Mouse (Mus musculus) limb, embryonic 14.5 days (tissue): ENCODE measurements at regions not wholly inside any gene's neighbourhood (a gene's known extent, or its start where the extent isn't known, plus 50 kb on each side); places are given as distances from the start of the nearest gene placed in this dataset.

ENCODE experiments used
- ATAC-seq: fragments of 200-750 bp; cut with Nextera tagmentation; 2 replicates; pipeline ENCODE4 v1.8.0; 2017; ENCODE audit warnings: low read depth, moderate number of reproducible peaks, moderate TSS enrichment; ENCODE audit not compliant: low FRiP score
- DNase-seq: peaks from one replicate; pipeline ENCODE4 v3.0.0-alpha.2; 2015; ENCODE audit warnings: low spot score
- H3K27ac ChIP-seq: fragments of 300-500 bp; sonication (generic); replicated peaks from 2 replicates; pipeline ENCODE4 v1.5.1; 2014; ENCODE audit warnings: low read depth, mild to moderate bottlenecking, low read length, moderate library complexity, mixed read lengths
- H3K27me3 ChIP-seq: fragments of 300-500 bp; sonication (generic); 2 replicates; pipeline ENCODE4 v1.6.1; 2014; ENCODE audit warnings: low read length, mixed read lengths; ENCODE audit not compliant: control insufficient read depth, insufficient read depth
- H3K36me3 ChIP-seq: fragments of 300-500 bp; sonication (generic); 2 replicates; pipeline ENCODE4 v1.6.1; 2014; ENCODE audit warnings: mild to moderate bottlenecking, low read length, moderate library complexity, mixed read lengths; ENCODE audit not compliant: control insufficient read depth, insufficient read depth
- H3K4me1 ChIP-seq: fragments of 300-500 bp; sonication (generic); 2 replicates; pipeline ENCODE4 v1.6.1; 2014; ENCODE audit warnings: antibody characterized with exemption, low read length, mixed read lengths; ENCODE audit not compliant: control insufficient read depth, insufficient read depth
- H3K4me2 ChIP-seq: fragments of 300-500 bp; sonication (generic); replicated peaks from 2 replicates; pipeline ENCODE4 v1.6.1; 2014; ENCODE audit warnings: low read depth, mild to moderate bottlenecking, low read length, moderate library complexity; ENCODE audit not compliant: severe bottlenecking
- H3K4me3 ChIP-seq: fragments of 300-500 bp; sonication (generic); replicated peaks from 2 replicates; pipeline ENCODE4 v1.5.1; 2014; ENCODE audit warnings: low read length
- H3K9ac ChIP-seq: fragments of 300-500 bp; sonication (generic); 2 replicates; pipeline ENCODE4 v1.6.1; 2014; ENCODE audit warnings: mild to moderate bottlenecking, low read depth, low read length, moderate library complexity; ENCODE audit not compliant: severe bottlenecking
- H3K9me3 ChIP-seq: fragments of 300-500 bp; sonication (generic); 2 replicates; pipeline ENCODE4 v1.6.1; 2016; ENCODE audit warnings: low read length; ENCODE audit not compliant: control insufficient read depth
- POLR2A ChIP-seq: fragments of 200-500 bp; IDR thresholded peaks from 2 replicates; pipeline ENCODE4 v1.8.0; 2012; ENCODE audit warnings: inconsistent platforms, mild to moderate bottlenecking, moderate library complexity, borderline replicate concordance; ENCODE audit not compliant: insufficient read depth, insufficient read length; ENCODE audit errors: extremely low read depth
- WGBS: fragments of 180-500 bp; shearing (Covaris S2); extraction: QIAGEN DNeasy Blood & Tissue Kit; methylation state at CpG from one replicate; pipeline ENCODE4 v1.1.7; 2014; 5-methylcytosine and 5-hydroxymethylcytosine counted together

DNA sequence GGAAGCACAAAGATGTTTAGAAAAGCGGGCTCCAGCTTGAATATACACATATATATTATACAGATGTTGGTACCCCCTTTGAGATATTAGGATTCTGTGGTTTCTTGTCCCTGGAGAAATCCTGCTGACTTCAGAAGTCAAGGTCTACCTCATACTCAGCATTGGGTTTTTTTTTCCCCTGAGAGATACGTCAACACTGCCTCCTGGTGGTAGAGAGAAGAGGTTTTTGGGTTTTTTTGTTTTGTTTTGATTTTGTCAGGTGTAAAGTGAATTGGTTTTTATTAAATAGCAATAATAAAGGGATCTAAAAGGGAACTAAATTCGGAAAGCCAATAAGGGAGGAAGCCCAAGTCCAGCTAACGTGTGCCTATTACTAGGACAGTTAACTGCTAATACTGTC is 732.5 kb downstream of the Slc22a22 start:
- Histone ChIP-seq H3K36me3 (no peaks in the 10 kb centered on the region), H3K4me3 (no peak overlapping the region), H3K4me2 (no peak overlapping the region), H3K27ac (no peak overlapping the region), H3K4me1 (peaks cover 5% of the 10 kb centered on the region), H3K9ac (no peak overlapping the region), H3K9me3 (no peaks in the 10 kb centered on the region), H3K27me3 (no peaks in the 10 kb centered on the region)
- WGBS: 37% methylated on average over 4 of the region's 4 CpGs
- ATAC-seq (no peak), DNase-seq (no peak)
- TF ChIP-seq POLR2A: no peak
